9 mouse cellular contexts compared by ENCODE assay signal in genomic region chr17:43667290-43667843, GRCm38 (mm10). TPM values are rescaled to one million over a fixed set of nuclear protein-coding genes. Genes with fewer than 3 reads are reported as not detected.
DNase-seq lines count a peak whose midpoint lies in the region; ATAC-seq and TF ChIP-seq lines count a peak whose summit lies in the region.
"Had no signal": no experiment of that assay in that cellular context is flagged by ENCODE, and none has a peak within 500 bp of the region (broad histone marks: within the 10 kb centered on the region; RNA-seq: fewer than 3 reads in every experiment).

Cyp39a1 (plus strand) TSS chr17:43667425.

- H3K4me3 ChIP-seq in heart, embryonic 12.5 days, result peak within 1 kb of the TSS; percentile 85
- peak within 1 kb of the TSS; percentile 83 for H3K4me3 ChIP-seq in bone marrow, adult 2 months (replicated peaks; ENCODE audit: control insufficient read depth, low read depth, low read length)
- peak within 1 kb of the TSS; percentile 89 for H3K4me3 ChIP-seq in hindbrain, embryonic 10.5 days
- peak within 1 kb of the TSS; percentile 93 for H3K4me3 ChIP-seq in midbrain, embryonic 10.5 days

- H3K27me3 ChIP-seq in heart, embryonic 12.5 days (replicated peaks), result no peaks in the 10 kb centered on the region
- H3K27me3 ChIP-seq in hindbrain, embryonic 10.5 days (ENCODE audit: insufficient read depth, poor library complexity, severe bottlenecking), result no peaks in the 10 kb centered on the region
- no peaks in the 10 kb centered on the region for H3K27me3 ChIP-seq in midbrain, embryonic 10.5 days (ENCODE audit: low read depth, poor library complexity, severe bottlenecking)

- DNase-seq in heart, postnatal 10 days, result no peak
- DNase-seq in hindbrain, embryonic 10.5 days (ENCODE audit: low spot score), result no peak
- DNase-seq in midbrain, embryonic 10.5 days (ENCODE audit: low spot score), result no peak
- DNase-seq in right cerebral cortex, postnatal 4 days, result no peak
- DNase-seq in cerebellum, postnatal 36 days, result no peak

- no peak for ATAC-seq in heart, embryonic 12.5 days (ENCODE audit: insufficient number of reproducible peaks, low FRiP score)
- no peak for ATAC-seq in inflammation-experienced regulatory T-cells, adult 6 months

- peaks cover 15% of the 10 kb centered on the region for H3K4me1 ChIP-seq in heart, embryonic 12.5 days (replicated peaks)
- H3K4me1 ChIP-seq in bone marrow, adult 2 months (ENCODE audit: control insufficient read depth, insufficient read depth, low read length), result no peaks in the 10 kb centered on the region; the same call in 1 of the 2 replicates
- H3K4me1 ChIP-seq in hindbrain, embryonic 10.5 days (replicated peaks), result peaks cover 38% of the 10 kb centered on the region
- peaks cover 40% of the 10 kb centered on the region for H3K4me1 ChIP-seq in midbrain, embryonic 10.5 days

- peak within 1 kb of the TSS; percentile 87 for H3K4me2 ChIP-seq in heart, embryonic 12.5 days

- peak within 1 kb of the TSS; percentile 82 for H3K9ac ChIP-seq in heart, embryonic 12.5 days

- TF ChIP-seq CTCF in bone marrow, adult 2 months (IDR thresholded peaks at IDR 0.05; ENCODE audit: control insufficient read depth, insufficient read depth, low read length), result no peak

- WGBS in heart, embryonic 12.5 days, result under 1% methylated on average over 17 of the region's 17 CpGs
- whole genome bisulfite sequencing in bone marrow, adult 2 months, result 1% methylated on average over 17 of the region's 17 CpGs
- under 1% methylated on average over 17 of the region's 17 CpGs for WGBS in hindbrain, embryonic 10.5 days
- WGBS in midbrain, embryonic 10.5 days, result under 1% methylated on average over 17 of the region's 17 CpGs

- intact Hi-C loops in heart, postnatal 10 days (cut with DNase I), result no loop called here

- H3K27ac ChIP-seq in heart, embryonic 12.5 days (ENCODE audit: poor library complexity, severe bottlenecking), result 0 out of 2 replicates have a peak within 1 kb of the TSS, but pooled peaks have one; percentile 33
- peak within 1 kb of the TSS; percentile 41; the same call in 1 of the 2 replicates for H3K27ac ChIP-seq in bone marrow, adult 2 months (ENCODE audit: control insufficient read depth, insufficient read depth, low read depth, low read length, poor library complexity)
- peak within 1 kb of the TSS; percentile 95 for H3K27ac ChIP-seq in hindbrain, embryonic 10.5 days
- H3K27ac ChIP-seq in midbrain, embryonic 10.5 days (replicated peaks), result peak within 1 kb of the TSS; percentile 93

- TF ChIP-seq POLR2A in bone marrow, adult 2 months (IDR thresholded peaks at IDR 0.05; ENCODE audit: borderline replicate concordance, control insufficient read depth, low read depth, low read length), result no peak

- peaks cover 3% of the 10 kb centered on the region; the same call in 1 of the 2 replicates for H3K36me3 ChIP-seq in heart, embryonic 12.5 days
- peaks cover 17% of the 10 kb centered on the region for H3K36me3 ChIP-seq in hindbrain, embryonic 10.5 days
- H3K36me3 ChIP-seq in midbrain, embryonic 10.5 days, result peaks cover 16% of the 10 kb centered on the region

- no peaks in the 10 kb centered on the region for H3K9me3 ChIP-seq in heart, embryonic 12.5 days (replicated peaks)
- no peaks in the 10 kb centered on the region for H3K9me3 ChIP-seq in hindbrain, embryonic 10.5 days
- H3K9me3 ChIP-seq in midbrain, embryonic 10.5 days (replicated peaks), result no peaks in the 10 kb centered on the region

RNA-seq across cellular contexts. Expression of gene Cyp39a1, which starts in this region (rescaled TPM):
- 34.7 and 35.5 TPM in 2 replicates for polyA plus RNA-seq in heart, embryonic 12.5 days (2016; fragmentation: Nextera tagmentation; extraction: Ambion mirVana)
- 10 to 100 TPM in 1 of 2 experiments, 1 to 10 TPM in 1; 8.0 to 10.7 TPM for total RNA-seq in heart, postnatal 10 days (2021)
- 2.2 and 2.4 TPM in 2 replicates for polyA plus RNA-seq in bone marrow, adult 2 months (2011; ENCODE audit: insufficient read depth, insufficient read length, low replicate concordance, missing spikeins)
- 28.2 and 37.9 TPM in 2 replicates for polyA plus RNA-seq in hindbrain, embryonic 10.5 days (2016; fragmentation: Nextera tagmentation; extraction: Ambion mirVana)
- 36.0 and 36.8 TPM in 2 replicates for polyA plus RNA-seq in midbrain, embryonic 10.5 days (2016; fragmentation: Nextera tagmentation; extraction: Ambion mirVana)
- 1 to 10 TPM in 2 of 3 experiments, under 1 TPM in 1; 0.71 to 1.4 (median 1.2) TPM for polyA plus RNA-seq in inflammation-experienced regulatory T-cells, adult 6 months (2017; shearing (Covaris generic))
- total RNA-seq: MEL had no signal

Comparison
In these comparisons a context has a peak if more than half of its experiments do, and no peak if none do; other contexts are left out.
1. H3K27ac ChIP-seq: peak in every context shown above with its lines; median percentile 95 in hindbrain, embryonic 10.5 days; 93 in midbrain, embryonic 10.5 days; 41 in bone marrow, adult 2 months; 33 in heart, embryonic 12.5 days.